Mouse (Mus musculus): ENCODE data around the gene Dnase2a. TPM values are rescaled to one million over a fixed set of nuclear protein-coding genes. Genes with fewer than 3 reads are reported as not detected.

The Dnase2a gene
- 19.0 and 20.1 TPM in 2 replicates for polyA plus RNA-seq (2012; rRNA removed)

GRCm38 (mm10) chr8:84908421-84909161 is at the start of gene Dnase2a:
Gene Dnase2a (plus strand): TSS chr8:84908560.
- H3K4me3 ChIP-seq (ENCODE audit: insufficient read depth, low read depth, low read length) = peak within 1 kb of the TSS; percentile 54
- H3K27ac ChIP-seq (ENCODE audit: insufficient read depth, low read depth, low read length) = no peak within 1 kb of the TSS
- DNase-seq = peak; percentile 99
- no peaks in the 10 kb centered on the region for H3K36me3 ChIP-seq (ENCODE audit: control insufficient read depth, insufficient read depth, low read length)
- TF ChIP-seq CTCF (conservative IDR thresholded peaks at IDR 0.05; ENCODE audit: insufficient read depth, insufficient read length, low read depth, low read length) = no peak
- no peak for TF ChIP-seq POLR2A (IDR thresholded peaks at IDR 0.05; ENCODE audit: low read depth, low read length)
- no peaks in the 10 kb centered on the region; the same call in 1 of the 2 replicates for H3K4me1 ChIP-seq (ENCODE audit: control insufficient read depth, insufficient read depth, low read length)
- 2% methylated on average over 45 of the region's 45 CpGs for WGBS
- no peaks in the 10 kb centered on the region for H3K27me3 ChIP-seq (replicated peaks; ENCODE audit: control insufficient read depth, insufficient read depth, low read length)

GRCm38 (mm10) chr8:84871376-84872308 is 36.7 kb upstream of the Dnase2a start, which contains the start of gene Syce2:
Gene Syce2 (plus strand): TSS chr8:84872111.
- peak; percentile 85 for DNase-seq
- H3K4me1 ChIP-seq (ENCODE audit: control insufficient read depth, insufficient read depth, low read length) = 0 out of 2 replicates have a peak, but pooled peaks cover 4% of the 10 kb centered on the region
- 8% methylated on average over 46 of the region's 46 CpGs for WGBS
- H3K27ac ChIP-seq (ENCODE audit: insufficient read depth, low read depth, low read length) = no peak within 1 kb of the TSS
- no peaks in the 10 kb centered on the region for H3K36me3 ChIP-seq (ENCODE audit: control insufficient read depth, insufficient read depth, low read length)
- H3K27me3 ChIP-seq (replicated peaks; ENCODE audit: control insufficient read depth, insufficient read depth, low read length) = no peaks in the 10 kb centered on the region
- TF ChIP-seq POLR2A (IDR thresholded peaks at IDR 0.05; ENCODE audit: low read depth, low read length) (no peak), CTCF (conservative IDR thresholded peaks at IDR 0.05; ENCODE audit: insufficient read depth, insufficient read length, low read depth, low read length) (no peak)
- peak within 1 kb of the TSS; percentile 52 for H3K4me3 ChIP-seq (ENCODE audit: insufficient read depth, low read depth, low read length)

GRCm38 (mm10) chr8:84872309-84872965 is 35.9 kb upstream of the Dnase2a start:
- no peak for TF ChIP-seq POLR2A (IDR thresholded peaks at IDR 0.05; ENCODE audit: low read depth, low read length)
- TF ChIP-seq CTCF (conservative IDR thresholded peaks at IDR 0.05; ENCODE audit: insufficient read depth, insufficient read length, low read depth, low read length) = no peak
- 0 out of 2 replicates have a peak, but pooled peaks cover 4% of the 10 kb centered on the region for H3K4me1 ChIP-seq (ENCODE audit: control insufficient read depth, insufficient read depth, low read length)
- no peak overlapping the region for H3K27ac ChIP-seq (ENCODE audit: insufficient read depth, low read depth, low read length)
- WGBS = 2% methylated on average over 54 of the region's 54 CpGs
- peak overlapping the region; percentile 36 for H3K4me3 ChIP-seq (ENCODE audit: insufficient read depth, low read depth, low read length)
- H3K27me3 ChIP-seq (replicated peaks; ENCODE audit: control insufficient read depth, insufficient read depth, low read length) = no peaks in the 10 kb centered on the region
- no peaks in the 10 kb centered on the region for H3K36me3 ChIP-seq (ENCODE audit: control insufficient read depth, insufficient read depth, low read length)
- peak; percentile 48 for DNase-seq

GRCm38 (mm10) chr8:84873016-84873415 is 35.3 kb upstream of the Dnase2a start:
- DNase-seq = no peak
- H3K27ac ChIP-seq (ENCODE audit: insufficient read depth, low read depth, low read length) = no peak overlapping the region
- no peaks in the 10 kb centered on the region for H3K36me3 ChIP-seq (ENCODE audit: control insufficient read depth, insufficient read depth, low read length)
- 0 out of 2 replicates have a peak, but pooled peaks cover 4% of the 10 kb centered on the region for H3K4me1 ChIP-seq (ENCODE audit: control insufficient read depth, insufficient read depth, low read length)
- 91% methylated on average over 4 of the region's 4 CpGs for WGBS
- no peaks in the 10 kb centered on the region for H3K27me3 ChIP-seq (replicated peaks; ENCODE audit: control insufficient read depth, insufficient read depth, low read length)
- no peak overlapping the region for H3K4me3 ChIP-seq (ENCODE audit: insufficient read depth, low read depth, low read length)
- TF ChIP-seq CTCF (conservative IDR thresholded peaks at IDR 0.05; ENCODE audit: insufficient read depth, insufficient read length, low read depth, low read length) (no peak), POLR2A (IDR thresholded peaks at IDR 0.05; ENCODE audit: low read depth, low read length) (no peak)

GRCm38 (mm10) chr8:84874339-84874738 is 34.0 kb upstream of the Dnase2a start:
- Histone ChIP-seq H3K4me1 (ENCODE audit: control insufficient read depth, insufficient read depth, low read length) (0 out of 2 replicates have a peak, but pooled peaks cover 4% of the 10 kb centered on the region), H3K36me3 (ENCODE audit: control insufficient read depth, insufficient read depth, low read length) (no peaks in the 10 kb centered on the region), H3K27ac (ENCODE audit: insufficient read depth, low read depth, low read length) (no peak overlapping the region), H3K4me3 (ENCODE audit: insufficient read depth, low read depth, low read length) (no peak overlapping the region), H3K27me3 (replicated peaks; ENCODE audit: control insufficient read depth, insufficient read depth, low read length) (no peaks in the 10 kb centered on the region)
- WGBS = 89% methylated on average over 3 of the region's 3 CpGs
- no peak for TF ChIP-seq CTCF (conservative IDR thresholded peaks at IDR 0.05; ENCODE audit: insufficient read depth, insufficient read length, low read depth, low read length)
- DNase-seq = no peak

GRCm38 (mm10) chr8:84877297-84878035 is 30.9 kb upstream of the Dnase2a start:
- H3K27me3 ChIP-seq (replicated peaks; ENCODE audit: control insufficient read depth, insufficient read depth, low read length) = no peaks in the 10 kb centered on the region
- TF ChIP-seq POLR2A (IDR thresholded peaks at IDR 0.05; ENCODE audit: low read depth, low read length) = no peak
- no peak for TF ChIP-seq CTCF (conservative IDR thresholded peaks at IDR 0.05; ENCODE audit: insufficient read depth, insufficient read length, low read depth, low read length)

More at GRCm38 (mm10) chr8:84877297-84878035, 30.9 kb upstream of the Dnase2a start:
- DNase-seq = no peak
- H3K36me3 ChIP-seq (ENCODE audit: control insufficient read depth, insufficient read depth, low read length) = no peaks in the 10 kb centered on the region
- no peak overlapping the region for H3K27ac ChIP-seq (ENCODE audit: insufficient read depth, low read depth, low read length)
- 88% methylated on average over 3 of the region's 3 CpGs for WGBS
- peaks cover 2% of the 10 kb centered on the region; the same call in 1 of the 2 replicates for H3K4me1 ChIP-seq (ENCODE audit: control insufficient read depth, insufficient read depth, low read length)
- no peak overlapping the region for H3K4me3 ChIP-seq (ENCODE audit: insufficient read depth, low read depth, low read length)
